Mouse (Mus musculus): ENCODE data around the gene Carm1. TPM values are rescaled to one million over a fixed set of nuclear protein-coding genes. Genes with fewer than 3 reads are reported as not detected.

Carm1 gene
- polyA plus RNA-seq, 1 experiment: 112 TPM

- Histone ChIP-seq H3K27me3 (ENCODE audit: control insufficient read depth, insufficient read depth, low read length, poor library complexity, severe bottlenecking) (no peaks in the 10 kb centered on the region), H3K4me1 (ENCODE audit: control insufficient read depth, insufficient read depth, low read length) (no peaks in the 10 kb centered on the region), H3K9me3 (replicated peaks; ENCODE audit: control insufficient read depth, insufficient read depth, low read length, poor library complexity, severe bottlenecking) (no peaks in the 10 kb centered on the region), H3K27ac (ENCODE audit: insufficient read depth, low read length) (no peak overlapping the region), H3K4me3 (ENCODE audit: low read depth, low read length) (peak overlapping the region; percentile 97), H3K36me3 (ENCODE audit: control insufficient read depth, insufficient read depth, low read length, poor library complexity, severe bottlenecking) (no peaks in the 10 kb centered on the region), H3K9ac (ENCODE audit: low read depth, poor library complexity, severe bottlenecking) (peak overlapping the region; percentile 79)
- TF ChIP-seq EP300 (IDR thresholded peaks at IDR 0.05; ENCODE audit: insufficient read depth, low read depth, low read length): no peak
- no peak for TF ChIP-seq CTCF (IDR thresholded peaks at IDR 0.05; ENCODE audit: low read depth, low read length)
- no peak for TF ChIP-seq POLR2A (IDR thresholded peaks at IDR 0.05; ENCODE audit: insufficient read depth, low read length)
Observed at GRCm38 (mm10) chr9:21617066-21617465, 70.4 kb downstream of the Carm1 start.

GRCm38 (mm10) chr9:21620229-21620628 lies 73.5 kb downstream of the Carm1 start:
- Histone ChIP-seq H3K9me3 (replicated peaks; ENCODE audit: control insufficient read depth, insufficient read depth, low read length, poor library complexity, severe bottlenecking) (no peaks in the 10 kb centered on the region), H3K4me1 (ENCODE audit: control insufficient read depth, insufficient read depth, low read length) (no peaks in the 10 kb centered on the region), H3K27ac (ENCODE audit: insufficient read depth, low read length) (no peak overlapping the region), H3K36me3 (ENCODE audit: control insufficient read depth, insufficient read depth, low read length, poor library complexity, severe bottlenecking) (no peaks in the 10 kb centered on the region), H3K9ac (ENCODE audit: low read depth, poor library complexity, severe bottlenecking) (no peak overlapping the region), H3K4me3 (ENCODE audit: low read depth, low read length) (no peak overlapping the region), H3K27me3 (ENCODE audit: control insufficient read depth, insufficient read depth, low read length, poor library complexity, severe bottlenecking) (no peaks in the 10 kb centered on the region)
- TF ChIP-seq CTCF (IDR thresholded peaks at IDR 0.05; ENCODE audit: low read depth, low read length) (no peak), POLR2A (IDR thresholded peaks at IDR 0.05; ENCODE audit: insufficient read depth, low read length) (no peak), EP300 (IDR thresholded peaks at IDR 0.05; ENCODE audit: insufficient read depth, low read depth, low read length) (no peak)

- Histone ChIP-seq H3K9me3 (replicated peaks; ENCODE audit: control insufficient read depth, insufficient read depth, low read length, poor library complexity, severe bottlenecking) (no peaks in the 10 kb centered on the region), H3K27me3 (ENCODE audit: control insufficient read depth, insufficient read depth, low read length, poor library complexity, severe bottlenecking) (no peaks in the 10 kb centered on the region), H3K9ac (ENCODE audit: low read depth, poor library complexity, severe bottlenecking) (no peak overlapping the region), H3K36me3 (ENCODE audit: control insufficient read depth, insufficient read depth, low read length, poor library complexity, severe bottlenecking) (no peaks in the 10 kb centered on the region), H3K27ac (ENCODE audit: insufficient read depth, low read length) (no peak overlapping the region), H3K4me3 (ENCODE audit: low read depth, low read length) (no peak overlapping the region), H3K4me1 (ENCODE audit: control insufficient read depth, insufficient read depth, low read length) (no peaks in the 10 kb centered on the region)
- TF ChIP-seq EP300 (IDR thresholded peaks at IDR 0.05; ENCODE audit: insufficient read depth, low read depth, low read length): no peak
- TF ChIP-seq CTCF (IDR thresholded peaks at IDR 0.05; ENCODE audit: low read depth, low read length): no peak
- no peak for TF ChIP-seq POLR2A (IDR thresholded peaks at IDR 0.05; ENCODE audit: insufficient read depth, low read length)
Observed at GRCm38 (mm10) chr9:21622676-21623075, 76.0 kb downstream of the Carm1 start.

- Histone ChIP-seq H3K4me3 (ENCODE audit: low read depth, low read length) (no peak overlapping the region), H3K27me3 (ENCODE audit: control insufficient read depth, insufficient read depth, low read length, poor library complexity, severe bottlenecking) (no peaks in the 10 kb centered on the region), H3K36me3 (ENCODE audit: control insufficient read depth, insufficient read depth, low read length, poor library complexity, severe bottlenecking) (no peaks in the 10 kb centered on the region), H3K27ac (ENCODE audit: insufficient read depth, low read length) (no peak overlapping the region), H3K9ac (ENCODE audit: low read depth, poor library complexity, severe bottlenecking) (no peak overlapping the region), H3K4me1 (ENCODE audit: control insufficient read depth, insufficient read depth, low read length) (no peaks in the 10 kb centered on the region), H3K9me3 (replicated peaks; ENCODE audit: control insufficient read depth, insufficient read depth, low read length, poor library complexity, severe bottlenecking) (no peaks in the 10 kb centered on the region)
- no peak for TF ChIP-seq CTCF (IDR thresholded peaks at IDR 0.05; ENCODE audit: low read depth, low read length)
- TF ChIP-seq EP300 (IDR thresholded peaks at IDR 0.05; ENCODE audit: insufficient read depth, low read depth, low read length): no peak
- TF ChIP-seq POLR2A (IDR thresholded peaks at IDR 0.05; ENCODE audit: insufficient read depth, low read length): no peak
Observed at GRCm38 (mm10) chr9:21625342-21626339, 78.9 kb downstream of the Carm1 start.

GRCm38 (mm10) chr9:21626571-21626970 lies 79.9 kb downstream of the Carm1 start:
- no peak overlapping the region for H3K27ac ChIP-seq (ENCODE audit: insufficient read depth, low read length)
- no peaks in the 10 kb centered on the region for H3K27me3 ChIP-seq (ENCODE audit: control insufficient read depth, insufficient read depth, low read length, poor library complexity, severe bottlenecking)
- H3K4me1 ChIP-seq (ENCODE audit: control insufficient read depth, insufficient read depth, low read length): no peaks in the 10 kb centered on the region
- H3K4me3 ChIP-seq (ENCODE audit: low read depth, low read length): no peak overlapping the region
- no peak overlapping the region for H3K9ac ChIP-seq (ENCODE audit: low read depth, poor library complexity, severe bottlenecking)
- TF ChIP-seq POLR2A (IDR thresholded peaks at IDR 0.05; ENCODE audit: insufficient read depth, low read length): no peak
- TF ChIP-seq CTCF (IDR thresholded peaks at IDR 0.05; ENCODE audit: low read depth, low read length): no peak
- TF ChIP-seq EP300 (IDR thresholded peaks at IDR 0.05; ENCODE audit: insufficient read depth, low read depth, low read length): no peak
- no peaks in the 10 kb centered on the region for H3K36me3 ChIP-seq (ENCODE audit: control insufficient read depth, insufficient read depth, low read length, poor library complexity, severe bottlenecking)
- no peaks in the 10 kb centered on the region for H3K9me3 ChIP-seq (replicated peaks; ENCODE audit: control insufficient read depth, insufficient read depth, low read length, poor library complexity, severe bottlenecking)

Data from ES-Bruce4 (cell line).